Mouse (Mus musculus) thymus, postnatal 10 days (tissue): ENCODE results near the gene Grk6.

ENCODE experiments used
- DNase-seq, 2 experiments: peaks; one replicate each; pipeline ENCODE4 v3.0.0; 2021; ENCODE audit warnings: low spot score in 2 of 2

The Grk6 gene

GRCm38 (mm10) chr13:55484520-55485088, 39.7 kb downstream of the Grk6 start:
- peak in 1 of 2 experiments; percentile 51 for DNase-seq

DNA sequence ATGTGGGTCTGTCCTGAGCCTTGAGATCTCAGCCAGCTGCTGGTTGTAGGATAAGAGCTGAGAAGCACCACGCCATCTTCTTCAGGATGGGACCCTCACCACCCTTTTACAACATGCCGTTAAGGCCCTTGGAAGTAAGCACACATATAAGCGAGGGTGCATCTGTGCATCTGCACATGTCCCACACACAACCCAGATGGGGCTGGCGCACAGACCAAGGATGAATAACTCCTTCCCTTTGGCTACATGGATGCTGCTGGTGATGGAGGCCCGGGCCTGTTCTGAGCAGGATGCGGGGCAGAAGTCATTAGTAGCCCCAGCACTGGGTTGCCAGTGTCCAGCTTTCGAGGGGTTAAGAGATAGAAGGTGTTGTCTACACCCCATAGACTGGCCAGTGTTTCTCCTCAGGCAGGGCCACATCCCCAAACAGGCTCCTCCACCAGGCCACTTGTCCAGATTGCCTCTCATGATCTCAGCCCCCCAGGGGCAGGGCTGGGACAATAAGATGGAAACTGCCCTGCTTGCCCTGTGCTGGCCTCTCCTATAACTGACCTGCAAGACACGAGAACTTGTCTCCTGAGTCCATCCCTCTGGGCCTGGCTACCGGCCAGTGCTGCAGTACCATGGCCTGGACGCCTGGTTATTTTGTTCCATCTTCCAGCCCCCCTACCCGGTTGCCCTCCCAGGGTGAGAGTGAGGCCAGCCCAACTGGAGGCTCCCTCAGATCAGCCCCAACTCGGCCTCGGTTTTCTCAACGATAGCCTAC, 41.3 kb downstream of the Grk6 start:
- no peak for DNase-seq

- no peak for DNase-seq
These were observed 42.2 kb downstream of the Grk6 start for GRCm38 (mm10) chr13:55486916-55487577.

DNA sequence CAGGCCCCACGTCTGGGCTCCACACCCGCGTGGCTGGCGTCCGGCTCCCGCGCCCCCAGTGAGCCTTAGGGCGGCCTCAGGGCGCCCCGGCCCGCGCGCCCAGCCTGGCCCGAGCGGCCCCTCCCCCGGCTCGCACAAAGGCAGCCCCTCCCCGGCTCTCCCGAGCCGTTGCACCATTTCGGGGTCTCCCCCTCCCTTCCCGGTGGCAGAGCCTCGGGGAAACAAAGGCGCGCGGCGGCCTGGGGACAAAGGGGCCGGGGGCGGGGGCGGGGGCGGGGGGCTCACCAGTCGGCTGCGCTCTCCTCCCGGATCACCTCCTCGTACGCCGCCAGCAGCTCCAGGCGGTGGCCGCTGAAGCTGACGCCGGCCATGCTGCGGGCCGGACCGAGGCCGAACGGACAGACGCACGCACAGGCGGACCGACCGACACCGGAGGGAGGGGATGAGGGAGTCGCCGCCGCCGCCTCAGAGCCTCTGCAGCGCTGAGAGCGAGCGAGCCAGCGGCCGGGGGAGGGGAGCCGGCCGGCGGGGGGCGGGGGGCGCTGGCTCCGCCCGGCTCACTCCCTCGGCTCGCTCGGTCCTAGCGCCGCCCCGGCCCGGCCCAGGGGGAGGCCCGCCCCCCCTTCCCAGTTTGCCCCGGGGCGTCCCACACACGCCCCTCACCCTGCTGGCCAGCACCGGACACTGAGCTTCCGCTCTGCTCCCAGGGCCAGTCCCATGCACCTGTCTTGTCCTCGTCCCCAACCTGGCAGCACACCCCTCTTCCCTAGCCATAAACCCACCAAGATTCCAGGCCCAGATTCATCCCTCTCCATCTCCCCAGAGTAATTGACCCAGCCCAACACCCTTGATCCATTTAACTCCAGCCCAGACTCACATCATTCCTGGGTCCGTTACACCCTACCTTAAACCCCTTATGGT, 43.0 kb downstream of the Grk6 start, which contains the start of gene Dbn1:
Gene Dbn1, minus strand, starts transcription at position 534 of the 921 bp plus-strand sequence.
- DNase-seq: no peak

DNA sequence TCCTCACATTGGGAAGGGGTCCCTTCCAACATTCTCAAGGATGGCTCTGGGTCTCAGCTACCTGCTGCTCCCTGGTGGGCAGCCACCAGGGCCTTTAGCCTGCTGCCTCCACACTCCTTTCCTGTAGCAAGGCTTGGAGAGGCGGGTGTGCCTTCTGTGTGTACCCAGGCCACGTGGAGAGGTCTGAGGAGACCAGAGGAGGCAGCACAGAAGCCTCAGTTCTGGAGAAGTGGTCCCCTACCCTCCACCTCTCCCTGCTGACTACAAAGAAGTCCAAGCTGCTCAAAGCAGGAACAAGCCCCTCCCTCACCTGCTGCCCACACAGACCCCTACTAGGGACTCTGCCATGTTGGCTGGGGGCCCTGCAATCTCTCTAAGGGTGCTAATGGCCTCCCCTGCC, 49.4 kb downstream of the Grk6 start:
- no peak for DNase-seq

- no peak for DNase-seq
These were observed 50.2 kb downstream of the Grk6 start for GRCm38 (mm10) chr13:55494883-55495621.

- no peak for DNase-seq
These were observed 50.8 kb downstream of the Grk6 start for GRCm38 (mm10) chr13:55495702-55496101.

DNA sequence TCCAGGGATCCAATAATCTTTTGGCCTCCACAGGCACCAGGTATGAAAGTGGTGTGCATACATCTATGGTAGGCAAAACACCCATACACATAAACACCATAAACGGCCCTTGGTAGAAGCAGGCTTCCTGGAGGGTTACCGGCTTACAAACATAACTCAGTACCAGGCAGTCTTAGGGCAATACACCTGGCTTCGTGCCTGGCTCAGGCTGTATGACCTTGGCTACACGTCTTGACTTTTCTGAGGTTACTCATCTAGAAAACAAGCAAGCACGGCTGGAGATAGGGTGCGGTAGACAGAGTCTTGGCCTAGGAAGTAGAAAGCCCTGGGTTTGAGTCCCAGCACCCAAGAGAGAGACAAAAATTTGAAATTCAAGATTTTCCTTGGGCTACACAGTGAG, 51.8 kb downstream of the Grk6 start:
- no peak for DNase-seq

GRCm38 (mm10) chr13:55498906-55499305, 54.0 kb downstream of the Grk6 start:
- no peak for DNase-seq

- no peak for DNase-seq
These were observed 55.7 kb downstream of the Grk6 start for GRCm38 (mm10) chr13:55500575-55500974.

DNA sequence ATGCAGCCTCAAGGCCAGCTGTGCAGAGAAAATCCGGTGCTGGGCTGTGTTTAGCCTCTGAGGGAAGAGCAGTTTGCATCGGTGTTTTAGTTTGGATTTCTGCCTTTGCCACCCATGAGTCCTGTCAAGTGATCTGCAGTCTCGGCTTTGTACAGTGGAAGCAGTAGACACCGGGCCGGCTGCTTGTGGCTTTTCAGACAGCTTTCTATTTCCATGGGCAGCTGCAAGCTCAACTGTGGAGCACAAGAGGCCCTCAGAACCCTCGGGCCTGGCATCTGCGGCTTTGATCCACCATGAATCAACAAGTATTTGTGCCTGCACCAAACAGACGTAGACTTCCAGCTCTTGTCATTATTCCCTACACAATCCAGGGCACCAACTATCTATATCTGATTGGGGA, 57.5 kb downstream of the Grk6 start:
- DNase-seq: no peak

DNA sequence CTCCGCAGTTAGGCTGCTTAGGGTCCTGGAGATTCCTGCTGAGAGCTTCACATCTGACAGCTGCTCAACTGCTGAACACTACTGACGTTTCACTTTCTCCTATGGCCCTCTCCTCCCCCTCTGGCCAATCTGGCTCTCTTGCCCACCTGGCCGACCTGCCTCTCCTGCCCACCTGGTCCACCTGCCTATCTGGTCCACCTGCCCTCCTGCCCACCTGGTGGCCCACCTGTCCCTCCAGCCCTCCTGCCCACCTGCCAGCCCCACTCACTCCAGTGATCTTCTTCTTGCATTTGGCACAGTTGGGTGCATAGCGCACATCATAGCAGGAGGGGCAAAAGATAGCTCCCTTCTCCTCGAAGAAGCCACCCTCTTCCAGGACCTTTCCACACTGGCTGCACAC, 59.5 kb downstream of the Grk6 start:
- no peak for DNase-seq

DNA sequence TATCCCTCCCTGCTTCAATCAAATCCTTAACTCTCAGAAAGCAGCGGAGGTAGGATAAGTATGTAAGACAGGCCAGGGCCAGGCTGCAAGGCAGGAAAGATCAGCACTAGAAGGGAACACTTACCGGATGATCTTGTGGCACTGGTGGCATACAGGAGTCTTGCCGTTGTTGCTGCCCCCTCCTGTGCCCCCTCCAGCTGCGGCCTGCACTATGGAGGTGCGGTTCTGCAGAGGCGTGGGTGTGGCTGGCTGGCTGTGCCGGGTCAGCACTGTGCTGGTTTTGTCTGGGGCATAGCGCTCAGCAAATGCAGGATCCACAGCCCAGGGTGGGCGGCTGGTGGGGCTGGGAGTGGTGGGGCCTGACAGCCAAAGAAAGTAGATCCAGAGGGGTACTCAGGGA, 60.9 kb downstream of the Grk6 start:
- DNase-seq: no peak

DNA sequence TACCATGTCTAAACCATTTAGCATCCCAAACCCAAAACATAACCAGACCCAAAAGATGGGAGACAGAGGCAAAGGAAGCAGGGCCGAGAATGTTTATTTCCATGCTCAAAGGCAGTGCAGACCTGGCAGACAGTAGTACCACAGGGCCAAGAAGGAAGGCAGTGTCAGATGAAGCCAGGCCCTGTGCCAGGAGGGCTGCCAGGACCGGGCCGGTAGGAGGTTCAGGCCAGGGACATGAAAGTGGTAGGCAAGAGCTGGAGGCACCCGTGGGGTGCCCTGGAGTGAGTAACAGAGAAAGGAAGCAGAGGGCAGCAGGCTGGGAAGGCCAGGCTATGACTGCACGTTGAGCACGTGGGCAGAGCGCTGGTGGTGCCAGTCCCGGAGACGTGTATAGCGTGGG, 61.8 kb downstream of the Grk6 start:
- no peak for DNase-seq

- no peak for DNase-seq
These were observed 63.0 kb downstream of the Grk6 start for GRCm38 (mm10) chr13:55507877-55508276.

GRCm38 (mm10) chr13:55508531-55508930, 63.7 kb downstream of the Grk6 start:
- DNase-seq: no peak

DNA sequence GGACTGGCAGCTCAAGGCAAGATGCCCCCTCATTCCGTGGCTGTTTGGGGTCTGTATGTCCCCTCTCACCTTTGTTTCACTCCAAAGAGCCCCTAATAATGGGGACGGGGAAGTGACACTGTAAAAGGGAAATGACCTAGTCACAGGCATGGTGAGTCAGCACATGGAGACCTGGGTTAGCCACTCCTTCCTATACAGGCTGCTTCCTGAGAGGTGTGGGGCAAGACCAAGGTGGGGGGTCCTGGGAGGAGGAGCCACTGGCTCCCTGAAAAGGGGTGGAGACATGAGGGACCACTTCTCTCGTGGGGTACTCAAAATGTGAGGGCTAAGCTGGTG, 65.4 kb downstream of the Grk6 start:
- DNase-seq: no peak
